Comparison of ENCODE assay signal across 9 mouse cellular contexts in genomic region chr11:34228758-34229364, GRCm38 (mm10). TPM values are rescaled to one million over a fixed set of nuclear protein-coding genes. Genes with fewer than 3 reads are reported as not detected.
DNase-seq lines count a peak whose midpoint lies in the region; ATAC-seq and TF ChIP-seq lines count a peak whose summit lies in the region.
"Had no signal": no experiment of that assay in that cellular context is flagged by ENCODE, and none has a peak within 500 bp of the region (broad histone marks: within the 10 kb centered on the region; RNA-seq: fewer than 3 reads in every experiment).

No protein-coding gene starts in this region.

- intact Hi-C loops in left cerebral cortex, postnatal 36 days (cut with DNase I), result loop anchor here (5.0 kb wide), 1 partner anchor 588 kb away; no protein-coding TSS in a partner anchor

- H3K4me1 ChIP-seq in forebrain, postnatal 0 days (ENCODE audit: insufficient read depth), result no peaks in the 10 kb centered on the region
- no peaks in the 10 kb centered on the region for H3K4me1 ChIP-seq in intestine, postnatal 0 days (replicated peaks; ENCODE audit: control insufficient read depth, insufficient read depth, low read length)
- no peaks in the 10 kb centered on the region for H3K4me1 ChIP-seq in midbrain, embryonic 13.5 days (replicated peaks)
- H3K4me1 ChIP-seq: liver, embryonic 15.5 days had no signal

- H3K36me3 ChIP-seq in forebrain, postnatal 0 days (ENCODE audit: insufficient read depth), result no peaks in the 10 kb centered on the region
- no peaks in the 10 kb centered on the region for H3K36me3 ChIP-seq in intestine, postnatal 0 days (ENCODE audit: control insufficient read depth, insufficient read depth)
- no peaks in the 10 kb centered on the region for H3K36me3 ChIP-seq in midbrain, embryonic 13.5 days
- H3K36me3 ChIP-seq: liver, embryonic 15.5 days had no signal

- no peak overlapping the region for H3K4me2 ChIP-seq in forebrain, postnatal 0 days (ENCODE audit: low read depth)
- no peak overlapping the region for H3K4me2 ChIP-seq in intestine, postnatal 0 days (replicated peaks; ENCODE audit: low read depth)
- no peak overlapping the region for H3K4me2 ChIP-seq in midbrain, embryonic 13.5 days (replicated peaks)
- H3K4me2 ChIP-seq: liver, embryonic 15.5 days had no signal

- H3K27ac ChIP-seq in forebrain, postnatal 0 days (ENCODE audit: low read depth, low read length), result no peak overlapping the region
- H3K27ac ChIP-seq in intestine, postnatal 0 days (ENCODE audit: low read depth, low read length), result no peak overlapping the region
- H3K27ac ChIP-seq in midbrain, embryonic 13.5 days, result no peak overlapping the region
- H3K27ac ChIP-seq: liver, embryonic 15.5 days had no signal

- no peak for DNase-seq in cerebellum, adult 11-12 months
- peak; percentile 17 for DNase-seq in cerebellum, adult 11 months
- peak; percentile 71 for DNase-seq in forebrain, postnatal 0 days
- DNase-seq in left cerebral cortex, postnatal 36 days (ENCODE audit: low spot score in 2 of 2), result peak; percentile 61 to 64
- DNase-seq in spleen, postnatal 36 days (ENCODE audit: low spot score in 2 of 2), result peak; percentile 6

- no peaks in the 10 kb centered on the region for H3K9me3 ChIP-seq in forebrain, postnatal 0 days (ENCODE audit: low read length)
- no peaks in the 10 kb centered on the region for H3K9me3 ChIP-seq in intestine, postnatal 0 days (ENCODE audit: control insufficient read depth)
- H3K9me3 ChIP-seq in midbrain, embryonic 13.5 days, result no peaks in the 10 kb centered on the region
- H3K9me3 ChIP-seq: liver, embryonic 15.5 days had no signal

- ATAC-seq in cerebellum, adult (ENCODE audit: insufficient number of reproducible peaks, low FRiP score, low TSS enrichment), result peak; percentile 53; the same call in 1 of the 2 replicates
- peak; percentile 72 for ATAC-seq in forebrain, postnatal 0 days
- no peak for ATAC-seq in intestine, postnatal 0 days
- peak; percentile 84 for ATAC-seq in midbrain, embryonic 13.5 days

- no peak overlapping the region for H3K4me3 ChIP-seq in forebrain, postnatal 0 days (ENCODE audit: low read depth, low read length)
- no peak overlapping the region for H3K4me3 ChIP-seq in intestine, postnatal 0 days (ENCODE audit: low read depth, low read length)
- no peak overlapping the region for H3K4me3 ChIP-seq in midbrain, embryonic 13.5 days (replicated peaks)
- H3K4me3 ChIP-seq: liver, embryonic 15.5 days had no signal

- TF ChIP-seq CTCF in forebrain, postnatal 0 days (IDR thresholded peaks at IDR 0.05; ENCODE audit: low read depth), result peak; percentile 79
- peak; percentile 75 for TF ChIP-seq CTCF in intestine, postnatal 0 days (IDR thresholded peaks at IDR 0.05; ENCODE audit: low read depth)

- no peak overlapping the region for H3K9ac ChIP-seq in forebrain, postnatal 0 days
- no peak overlapping the region for H3K9ac ChIP-seq in intestine, postnatal 0 days (ENCODE audit: low read depth, low read length)
- no peak overlapping the region for H3K9ac ChIP-seq in midbrain, embryonic 13.5 days (replicated peaks)
- H3K9ac ChIP-seq: liver, embryonic 15.5 days had no signal

- no peaks in the 10 kb centered on the region for H3K27me3 ChIP-seq in forebrain, postnatal 0 days (ENCODE audit: insufficient read depth, low read length)
- H3K27me3 ChIP-seq in intestine, postnatal 0 days (replicated peaks; ENCODE audit: control insufficient read depth, insufficient read depth, low read length), result no peaks in the 10 kb centered on the region
- H3K27me3 ChIP-seq in midbrain, embryonic 13.5 days, result no peaks in the 10 kb centered on the region
- H3K27me3 ChIP-seq: liver, embryonic 15.5 days had no signal

- WGBS in forebrain, postnatal 0 days, result 40% methylated on average over 6 of the region's 6 CpGs
- 37% methylated on average over 6 of the region's 6 CpGs for WGBS in intestine, postnatal 0 days
- WGBS in midbrain, embryonic 13.5 days, result 42% methylated on average over 6 of the region's 6 CpGs

RNA-seq across cellular contexts. Expression of gene Foxi1, which starts 21.0 kb away (rescaled TPM):
- total RNA-seq in forebrain, postnatal 0 days (2014; rRNA removed), result not detected in 2 replicates
- polyA plus RNA-seq in forebrain, postnatal 0 days (2015; fragmentation: Nextera tagmentation; extraction: Ambion mirVana), result not detected in 2 replicates
- not detected in 2 replicates for polyA plus RNA-seq in intestine, postnatal 0 days (2015; fragmentation: Nextera tagmentation; extraction: Ambion mirVana)
- under 1 TPM in 1 of 2 experiments, not detected in 1; 0.12 TPM for total RNA-seq in left cerebral cortex, postnatal 36 days (2021)
- not detected in 2 replicates for polyA plus RNA-seq in midbrain, embryonic 13.5 days (2015; fragmentation: Nextera tagmentation; extraction: Ambion mirVana)
- polyA plus RNA-seq: liver, embryonic 15.5 days had no signal
